8 mouse cellular contexts compared by ENCODE assay signal in the genomic region with DNA sequence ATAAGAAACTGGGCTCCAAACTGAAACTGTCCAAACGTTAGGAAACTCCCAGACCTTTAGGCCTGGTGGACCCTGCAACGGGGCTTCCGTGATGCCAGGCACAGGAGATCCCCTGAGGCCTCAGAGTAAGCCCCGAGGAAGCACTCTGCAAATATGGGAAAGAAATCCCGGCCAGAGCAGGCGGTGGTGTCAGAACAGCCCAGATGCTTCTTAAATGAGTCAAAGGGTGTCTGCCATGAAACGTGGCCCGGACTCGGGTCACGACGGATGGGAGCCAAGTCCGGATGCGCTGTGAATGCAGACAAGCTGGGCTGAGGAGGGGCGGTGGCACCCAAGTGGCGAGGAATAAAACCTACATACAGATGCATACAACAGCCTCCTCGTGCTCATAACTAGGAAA. TPM values are rescaled to one million over a fixed set of nuclear protein-coding genes. Genes with fewer than 3 reads are reported as not detected.
A peak's percentile ranks its signal among the peaks of the same experiment; 100 is the strongest.
DNase-seq lines count a peak whose midpoint lies in the region; ATAC-seq and TF ChIP-seq lines count a peak whose summit lies in the region.

No protein-coding gene starts in this region.

- H3K4me1 ChIP-seq in heart, embryonic 11.5 days (ENCODE audit: control insufficient read depth, insufficient read depth, low read length), result peaks cover 30% of the 10 kb centered on the region
- H3K4me1 ChIP-seq in lung, postnatal 0 days (ENCODE audit: insufficient read depth, low read depth, low read length), result peaks cover 8% of the 10 kb centered on the region; the same call in 1 of the 2 replicates
- H3K4me1 ChIP-seq in stomach, embryonic 15.5 days, result peaks cover 33% of the 10 kb centered on the region

- H3K4me2 ChIP-seq in heart, embryonic 11.5 days, result peak overlapping the region; percentile 56
- peak overlapping the region; percentile 42 for H3K4me2 ChIP-seq in lung, postnatal 0 days (replicated peaks; ENCODE audit: low read depth, low read length)
- peak overlapping the region; percentile 46 for H3K4me2 ChIP-seq in stomach, embryonic 15.5 days

- ATAC-seq in common myeloid progenitor, adult 5-6 weeks (replicated peaks; ENCODE audit: low read depth, poor library complexity, severe bottlenecking), result peak; percentile 91
- ATAC-seq in heart, embryonic 11.5 days (replicated peaks; ENCODE audit: insufficient number of reproducible peaks, low FRiP score, low TSS enrichment), result no peak
- ATAC-seq in lung, postnatal 0 days, result peak; percentile 71
- ATAC-seq in stomach, embryonic 15.5 days (ENCODE audit: insufficient read depth, low FRiP score, low read depth), result no peak

- WGBS in heart, embryonic 11.5 days (ENCODE audit: insufficient replicate concordance), result 2% methylated on average over 16 of the region's 16 CpGs
- WGBS in lung, postnatal 0 days, result 5% methylated on average over 16 of the region's 16 CpGs
- 8% methylated on average over 16 of the region's 16 CpGs for WGBS in stomach, embryonic 15.5 days

- peak overlapping the region; percentile 15 for H3K4me3 ChIP-seq in heart, embryonic 11.5 days (ENCODE audit: low read depth, low read length)
- H3K4me3 ChIP-seq in lung, postnatal 0 days (ENCODE audit: low read depth, low read length), result 0 out of 2 replicates have a peak overlapping the region, but pooled peaks have one; percentile 14
- H3K4me3 ChIP-seq in stomach, embryonic 15.5 days (replicated peaks), result peak overlapping the region; percentile 18; the same call in 1 of the 2 replicates

- H3K27ac ChIP-seq in heart, embryonic 11.5 days (ENCODE audit: low read depth, low read length), result peak overlapping the region; percentile 75
- H3K27ac ChIP-seq in lung, postnatal 0 days (ENCODE audit: low read length), result peak overlapping the region; percentile 29
- H3K27ac ChIP-seq in stomach, embryonic 15.5 days, result peak overlapping the region; percentile 71

- 0 out of 2 replicates have a peak, but pooled peaks have one; percentile 27 for TF ChIP-seq EP300 in lung, postnatal 0 days (IDR thresholded peaks at IDR 0.05)

- no peaks in the 10 kb centered on the region for H3K9me3 ChIP-seq in heart, embryonic 11.5 days (replicated peaks; ENCODE audit: control insufficient read depth, low read length)
- H3K9me3 ChIP-seq in lung, postnatal 0 days (ENCODE audit: low read length), result no peaks in the 10 kb centered on the region
- no peaks in the 10 kb centered on the region for H3K9me3 ChIP-seq in stomach, embryonic 15.5 days

- intact Hi-C loops in left cerebral cortex, postnatal 36 days (cut with DNase I), result no loop called here

- H3K9ac ChIP-seq in heart, embryonic 11.5 days (ENCODE audit: low read depth, low read length), result peak overlapping the region; percentile 48; the same call in 1 of the 2 replicates
- no peak overlapping the region for H3K9ac ChIP-seq in lung, postnatal 0 days (replicated peaks; ENCODE audit: low read depth)
- 0 out of 2 replicates have a peak overlapping the region, but pooled peaks have one; percentile 11 for H3K9ac ChIP-seq in stomach, embryonic 15.5 days

- TF ChIP-seq CTCF in lung, postnatal 0 days (IDR thresholded peaks at IDR 0.05), result peak; percentile 25

- H3K27me3 ChIP-seq in heart, embryonic 11.5 days (ENCODE audit: control insufficient read depth, insufficient read depth, low read length), result no peaks in the 10 kb centered on the region
- no peaks in the 10 kb centered on the region for H3K27me3 ChIP-seq in lung, postnatal 0 days (replicated peaks; ENCODE audit: insufficient read depth, low read length)
- H3K27me3 ChIP-seq in stomach, embryonic 15.5 days (replicated peaks), result no peaks in the 10 kb centered on the region

- H3K36me3 ChIP-seq in heart, embryonic 11.5 days (ENCODE audit: control insufficient read depth, insufficient read depth, low read length), result no peaks in the 10 kb centered on the region
- no peaks in the 10 kb centered on the region for H3K36me3 ChIP-seq in lung, postnatal 0 days (ENCODE audit: insufficient read depth, low read length)
- no peaks in the 10 kb centered on the region for H3K36me3 ChIP-seq in stomach, embryonic 15.5 days

- peak; percentile 85 for DNase-seq in Muller cell, postnatal 12 days (ENCODE audit: inconsistent ontology term)
- DNase-seq in kidney, adult 8-10 months, result peak; percentile 29 to 59
- DNase-seq in lung, postnatal 0 days (ENCODE audit: low spot score), result peak; percentile 72
- no peak for DNase-seq in left cerebral cortex, postnatal 36 days (ENCODE audit: low spot score in 2 of 2)
- no peak for DNase-seq in layer of hippocampus, adult 11-12 months (ENCODE audit: low spot score)

RNA-seq across cellular contexts. Expression of a gene that starts 11.6 kb away (rescaled TPM):
- total RNA-seq in common myeloid progenitor, adult 5-6 weeks (2017), result not detected in 2 replicates
- 0.54 and 0.90 TPM in 2 replicates for polyA plus RNA-seq in heart, embryonic 11.5 days (2014; fragmentation: Nextera tagmentation; extraction: Ambion mirVana)
- polyA plus RNA-seq in lung, postnatal 0 days (2015; fragmentation: Nextera tagmentation; extraction: Ambion mirVana), result 0.33 TPM in 1 of 2 replicates, not detected in the other
- polyA plus RNA-seq in stomach, embryonic 15.5 days (2015; fragmentation: Nextera tagmentation; extraction: Ambion mirVana), result 0.19 and 0.64 TPM in 2 replicates
- total RNA-seq in left cerebral cortex, postnatal 36 days (2021), result not detected

RNA-seq across cellular contexts. Expression of a gene that starts 22.4 kb away (rescaled TPM):
- not detected in 2 replicates for total RNA-seq in common myeloid progenitor, adult 5-6 weeks (2017)
- polyA plus RNA-seq in heart, embryonic 11.5 days (2014; fragmentation: Nextera tagmentation; extraction: Ambion mirVana), result not detected in 2 replicates
- not detected in 2 replicates for polyA plus RNA-seq in lung, postnatal 0 days (2015; fragmentation: Nextera tagmentation; extraction: Ambion mirVana)
- polyA plus RNA-seq in stomach, embryonic 15.5 days (2015; fragmentation: Nextera tagmentation; extraction: Ambion mirVana), result 0.04 TPM in 1 of 2 replicates, not detected in the other
- not detected for total RNA-seq in left cerebral cortex, postnatal 36 days (2021)

RNA-seq across cellular contexts. Expression of a gene that starts 37.1 kb away (rescaled TPM):
- total RNA-seq in common myeloid progenitor, adult 5-6 weeks (2017), result 0.09 TPM in 1 of 2 replicates, not detected in the other
- 1.00 and 1.1 TPM in 2 replicates for polyA plus RNA-seq in heart, embryonic 11.5 days (2014; fragmentation: Nextera tagmentation; extraction: Ambion mirVana)
- 0.30 and 0.32 TPM in 2 replicates for polyA plus RNA-seq in lung, postnatal 0 days (2015; fragmentation: Nextera tagmentation; extraction: Ambion mirVana)
- polyA plus RNA-seq in stomach, embryonic 15.5 days (2015; fragmentation: Nextera tagmentation; extraction: Ambion mirVana), result 2.0 and 2.2 TPM in 2 replicates
- under 1 TPM; 0.77 to 0.94 TPM for total RNA-seq in left cerebral cortex, postnatal 36 days (2021)

Comparison
In these comparisons a context has a peak if more than half of its experiments do, and no peak if none do; other contexts are left out.
1. DNase-seq: peak in Muller cell, postnatal 12 days (single experiment), kidney, adult 8-10 months (2 of 2) and lung, postnatal 0 days (single experiment); none in left cerebral cortex, postnatal 36 days (0 of 2) and layer of hippocampus, adult 11-12 months (single experiment).
2. ATAC-seq: peak in common myeloid progenitor, adult 5-6 weeks (single experiment) and lung, postnatal 0 days (single experiment); none in heart, embryonic 11.5 days (single experiment) and stomach, embryonic 15.5 days (single experiment).
3. Peak in every context shown above with its lines, with median percentiles within 50 percentile points of each other: H3K27ac ChIP-seq, H3K4me2 ChIP-seq and H3K4me3 ChIP-seq.